Mouse (Mus musculus) embryonic facial prominence, embryonic 15.5 days (tissue): ENCODE data around the gene Foxo1. TPM values are rescaled to one million over a fixed set of nuclear protein-coding genes. Genes with fewer than 3 reads are reported as not detected.
A peak's percentile ranks its signal among the peaks of the same experiment; 100 is the strongest.

ENCODE experiments used
- ATAC-seq: fragments of 200-750 bp; cut with Nextera tagmentation; 2 replicates; pipeline ENCODE4 v1.8.0; 2017; ENCODE audit warnings: low read depth, moderate TSS enrichment; ENCODE audit not compliant: insufficient number of reproducible peaks, low FRiP score, low TSS enrichment
- H3K27ac ChIP-seq: fragments of 300-500 bp; sonication (generic); replicated peaks from 2 replicates; pipeline ENCODE4 v1.5.1; 2015; ENCODE audit warnings: mild to moderate bottlenecking, inconsistent platforms
- H3K27me3 ChIP-seq: fragments of 300-500 bp; sonication (generic); 2 replicates; pipeline ENCODE4 v1.6.1; 2015; ENCODE audit warnings: inconsistent platforms
- H3K36me3 ChIP-seq: fragments of 300-500 bp; sonication (generic); 2 replicates; pipeline ENCODE4 v1.6.1; 2015; ENCODE audit warnings: mild to moderate bottlenecking, inconsistent platforms
- H3K4me1 ChIP-seq: fragments of 300-500 bp; sonication (generic); 2 replicates; pipeline ENCODE4 v1.6.1; 2015; ENCODE audit warnings: inconsistent platforms
- H3K4me2 ChIP-seq: fragments of 300-500 bp; sonication (generic); replicated peaks from 2 replicates; pipeline ENCODE4 v1.6.1; 2015; ENCODE audit warnings: mild to moderate bottlenecking, inconsistent platforms
- H3K4me3 ChIP-seq: fragments of 300-500 bp; sonication (generic); replicated peaks from 2 replicates; pipeline ENCODE4 v1.5.1; 2015; ENCODE audit warnings: mild to moderate bottlenecking, inconsistent platforms
- H3K9ac ChIP-seq: fragments of 300-500 bp; sonication (generic); 2 replicates; pipeline ENCODE4 v1.6.1; 2015; ENCODE audit warnings: inconsistent platforms
- H3K9me3 ChIP-seq: fragments of 300-500 bp; sonication (generic); replicated peaks from 2 replicates; pipeline ENCODE4 v1.6.1; 2016; ENCODE audit warnings: inconsistent platforms
- WGBS: fragments of 180-500 bp; shearing (Covaris S2); methylation state at CpG from one replicate; pipeline ENCODE4 v1.1.7; 2015; 5-methylcytosine and 5-hydroxymethylcytosine counted together
- polyA plus RNA-seq: library from polyadenylated mRNA; unstranded; fragments of >200 nt; fragmentation: Nextera tagmentation; extraction: Ambion mirVana; gene quantifications from 2 replicates; pipeline ENCODE4 v1.2.1, GENCODE M21; 2015

Foxo1 gene
- polyA plus RNA-seq, 1 experiment from 2014 or later, result 8.2 TPM

- ATAC-seq, result no peak
- peak overlapping the region; percentile 37; the same call in 1 of the 2 replicates for H3K4me3 ChIP-seq
- peaks cover 17% of the 10 kb centered on the region for H3K4me1 ChIP-seq
Observed at GRCm38 (mm10) chr3:52400284-52401161, 132.4 kb downstream of the Foxo1 start.

GRCm38 (mm10) chr3:52401162-52401928 lies 133.2 kb downstream of the Foxo1 start:
- ATAC-seq, result peak; percentile 24; the same call in 1 of the 2 replicates
- 2% methylated on average over 26 of the region's 26 CpGs for WGBS

More at GRCm38 (mm10) chr3:52400284-52401161, 132.4 kb downstream of the Foxo1 start:
- Histone ChIP-seq H3K9me3 (no peaks in the 10 kb centered on the region), H3K36me3 (no peaks in the 10 kb centered on the region), H3K4me2 (peak overlapping the region; percentile 72), H3K9ac (0 out of 2 replicates have a peak overlapping the region, but pooled peaks have one; percentile 21), H3K27ac (peak overlapping the region; percentile 63), H3K27me3 (no peaks in the 10 kb centered on the region)
- 23% methylated on average over 19 of the region's 19 CpGs for WGBS

More at GRCm38 (mm10) chr3:52401162-52401928, 133.2 kb downstream of the Foxo1 start:
- Histone ChIP-seq H3K4me3 (peak overlapping the region; percentile 37), H3K9me3 (no peaks in the 10 kb centered on the region), H3K9ac (0 out of 2 replicates have a peak overlapping the region, but pooled peaks have one; percentile 21), H3K27ac (peak overlapping the region; percentile 63), H3K36me3 (no peaks in the 10 kb centered on the region), H3K4me1 (peaks cover 17% of the 10 kb centered on the region), H3K4me2 (peak overlapping the region; percentile 72), H3K27me3 (no peaks in the 10 kb centered on the region)

Other genes with a start within 250 kb of the Foxo1 start
- 6.5 TPM in 2 replicates for gene Maml3, start 163.3 kb upstream of the Foxo1 start, polyA plus RNA-seq